Mouse (Mus musculus): ENCODE data around the gene Naa30. TPM values are rescaled to one million over a fixed set of nuclear protein-coding genes. Genes with fewer than 3 reads are reported as not detected.

Naa30 gene
- 113 TPM for polyA plus RNA-seq (2014; fragmentation: Illumina TruSeq; extraction: RNeasy Lipid Tissue Mini Kit (QIAGEN cat#74804); ENCODE audit: low read depth, low replicate concordance)

GRCm38 (mm10) chr14:49171867-49172581 is at the start of gene Naa30:
Gene Naa30 (plus strand): TSS chr14:49172226.

Other genes with a start within 250 kb of the Naa30 start
- 112 TPM for gene Ap5m1, start 106.1 kb upstream of the Naa30 start, polyA plus RNA-seq (2014; fragmentation: Illumina TruSeq; extraction: RNeasy Lipid Tissue Mini Kit (QIAGEN cat#74804); ENCODE audit: low read depth, low replicate concordance)
- 199 TPM for gene Exoc5, start 105.6 kb upstream of the Naa30 start, polyA plus RNA-seq (2014; fragmentation: Illumina TruSeq; extraction: RNeasy Lipid Tissue Mini Kit (QIAGEN cat#74804); ENCODE audit: low read depth, low replicate concordance)
- 4.3 TPM for gene ccdc198, start 73.2 kb downstream of the Naa30 start, polyA plus RNA-seq (2014; fragmentation: Illumina TruSeq; extraction: RNeasy Lipid Tissue Mini Kit (QIAGEN cat#74804); ENCODE audit: low read depth, low replicate concordance)